Mouse (Mus musculus) MEL (cell line): ENCODE data around the gene Med9. TPM values are rescaled to one million over a fixed set of nuclear protein-coding genes. Genes with fewer than 3 reads are reported as not detected.

Experiments
- DNase-seq: peaks from one replicate; pipeline ENCODE4 v3.0.0; 2011; ENCODE audit warnings: low read depth, low spot score
- H3K27ac ChIP-seq: 2 replicates; pipeline ENCODE4 v1.5.1; 2012; ENCODE audit warnings: low read depth, mild to moderate bottlenecking, control low read depth, low read length, moderate library complexity; ENCODE audit not compliant: control insufficient read depth
- H3K27me3 ChIP-seq, 2 experiments: fragments of 150-350 bp in 1 of 2; sonication (generic) in 1 of 2; 2 replicates each; pipeline ENCODE4 v1.6.1; 2012; ENCODE audit warnings: low read length in 2 of 2, mild to moderate bottlenecking in 2 of 2, improper control_type of control experiment in 1 of 2, moderate library complexity in 1 of 2; ENCODE audit not compliant: insufficient read depth in 2 of 2, control insufficient read depth in 1 of 2
- H3K36me3 ChIP-seq, 2 experiments: 2 replicates each; pipeline ENCODE4 v1.6.1; 2012 to 2014; ENCODE audit warnings: low read length in 2 of 2, improper control_type of control experiment in 1 of 2, inconsistent platforms in 1 of 2, mild to moderate bottlenecking in 1 of 2; ENCODE audit not compliant: insufficient read depth in 2 of 2, control insufficient read depth in 1 of 2
- H3K4me1 ChIP-seq, 2 experiments: fragments of 150-350 bp in 1 of 2; sonication (generic) in 1 of 2; 2 replicates each; pipeline ENCODE4 v1.6.1; 2012; ENCODE audit warnings: low read length in 2 of 2, improper control_type of control experiment in 1 of 2, mild to moderate bottlenecking in 1 of 2; ENCODE audit not compliant: insufficient read depth in 2 of 2, control insufficient read depth in 1 of 2
- H3K4me3 ChIP-seq, 2 experiments: fragments of 150-350 bp in 1 of 2; sonication (generic) in 1 of 2; 2 replicates each; pipeline ENCODE4 v1.5.1; 2012; ENCODE audit warnings: low read depth in 2 of 2, low read length in 2 of 2, mild to moderate bottlenecking in 2 of 2, moderate library complexity in 2 of 2, control low read depth in 1 of 2, improper control_type of control experiment in 1 of 2; ENCODE audit not compliant: control insufficient read depth in 1 of 2, insufficient read depth in 1 of 2
- H3K79me2 ChIP-seq: 2 replicates; pipeline ENCODE4 v1.6.1; 2012; ENCODE audit warnings: mild to moderate bottlenecking, low read length, moderate library complexity; ENCODE audit not compliant: control insufficient read depth, poor library complexity, insufficient read depth
- H3K9ac ChIP-seq: 2 replicates; pipeline ENCODE4 v1.6.1; 2012; ENCODE audit warnings: low read depth, mild to moderate bottlenecking, control low read depth, low read length, moderate library complexity; ENCODE audit not compliant: control insufficient read depth, poor library complexity, severe bottlenecking
- H3K9me3 ChIP-seq: fragments of 150-350 bp; sonication (generic); replicated peaks from 2 replicates; pipeline ENCODE4 v1.6.1; 2012; ENCODE audit warnings: mild to moderate bottlenecking, low read length, improper control_type of control experiment, moderate library complexity; ENCODE audit not compliant: insufficient read depth
- E2F4 ChIP-seq: IDR thresholded peaks from 2 replicates; pipeline ENCODE4 v1.6.1; 2011; ENCODE audit warnings: low read depth, low read length, improper control_type of control experiment, borderline replicate concordance
- ELF1 ChIP-seq: IDR thresholded peaks from 2 replicates; pipeline ENCODE4 v1.6.1; 2014; ENCODE audit warnings: low read depth, mild to moderate bottlenecking, inconsistent platforms, low read length, improper control_type of control experiment, moderate library complexity
- EP300 ChIP-seq, 2 experiments: IDR thresholded peaks; 2 replicates each; pipeline ENCODE4 v1.6.1; 2011; ENCODE audit warnings: improper control_type of control experiment in 2 of 2, low read length in 2 of 2, low read depth in 1 of 2, mild to moderate bottlenecking in 1 of 2
- ETS1 ChIP-seq: IDR thresholded peaks from 2 replicates; pipeline ENCODE4 v1.6.1; 2012; ENCODE audit warnings: low read depth, mild to moderate bottlenecking, inconsistent platforms, low read length, improper control_type of control experiment, moderate library complexity
- GABPA ChIP-seq: IDR thresholded peaks from 2 replicates; pipeline ENCODE4 v1.6.1; 2012; ENCODE audit warnings: low read depth, mild to moderate bottlenecking, inconsistent platforms, low read length, improper control_type of control experiment, moderate library complexity
- HCFC1 ChIP-seq: IDR thresholded peaks from 2 replicates; pipeline ENCODE4 v1.6.1; 2012; ENCODE audit warnings: low read depth, mild to moderate bottlenecking, inconsistent platforms, low read length, improper control_type of control experiment, moderate library complexity
- KAT2A ChIP-seq: conservative IDR thresholded peaks from 2 replicates; pipeline ENCODE4 v1.6.1; 2012; ENCODE audit warnings: low read depth, low read length, improper control_type of control experiment, inconsistent platforms
- MAX ChIP-seq: IDR thresholded peaks from 2 replicates; pipeline ENCODE4 v1.6.1; 2011; ENCODE audit warnings: low read length, improper control_type of control experiment
- MYC ChIP-seq: IDR thresholded peaks from 2 replicates; pipeline ENCODE4 v1.6.1; 2011; ENCODE audit warnings: low read depth, mild to moderate bottlenecking, low read length, improper control_type of control experiment, moderate library complexity
- NRF1 ChIP-seq: IDR thresholded peaks from 2 replicates; pipeline ENCODE4 v1.6.1; 2014; ENCODE audit warnings: low read depth, mild to moderate bottlenecking, inconsistent platforms, low read length, improper control_type of control experiment, moderate library complexity; ENCODE audit not compliant: poor library complexity, insufficient read depth, severe bottlenecking
- POLR2AphosphoS5 ChIP-seq: IDR thresholded peaks from 2 replicates; pipeline ENCODE4 v1.6.1; 2012; ENCODE audit warnings: low read depth, borderline replicate concordance, mild to moderate bottlenecking, inconsistent platforms, low read length, moderate library complexity, mixed read lengths
- SMC3 ChIP-seq: IDR thresholded peaks from 2 replicates; pipeline ENCODE4 v1.6.1; 2011; ENCODE audit warnings: low read depth, low read length, improper control_type of control experiment
- TBP ChIP-seq: IDR thresholded peaks from 2 replicates; pipeline ENCODE4 v1.8.0; 2011; ENCODE audit warnings: low read depth, low read length, improper control_type of control experiment
- TCF12 ChIP-seq: IDR thresholded peaks from 2 replicates; pipeline ENCODE4 v1.6.1; 2014; ENCODE audit warnings: low read depth, mild to moderate bottlenecking, inconsistent platforms, low read length, improper control_type of control experiment, moderate library complexity
- UBTF ChIP-seq: IDR thresholded peaks from 2 replicates; pipeline ENCODE4 v1.6.1; 2012; ENCODE audit warnings: low read depth, mild to moderate bottlenecking, inconsistent platforms, low read length, improper control_type of control experiment, moderate library complexity, borderline replicate concordance; ENCODE audit not compliant: insufficient read depth
- USF2 ChIP-seq, 2 experiments: IDR thresholded peaks; 2 replicates each; pipeline ENCODE4 v1.6.1; 2011 to 2012; ENCODE audit warnings: improper control_type of control experiment in 2 of 2, low read length in 2 of 2, borderline replicate concordance in 1 of 2, inconsistent platforms in 1 of 2, low read depth in 1 of 2, mild to moderate bottlenecking in 1 of 2; ENCODE audit not compliant: insufficient read depth in 1 of 2
- ZC3H11A ChIP-seq: IDR thresholded peaks from 2 replicates; pipeline ENCODE4 v1.6.1; 2012; ENCODE audit warnings: low read depth, mild to moderate bottlenecking, inconsistent platforms, low read length, improper control_type of control experiment
- ZKSCAN1 ChIP-seq: IDR thresholded peaks from 2 replicates; pipeline ENCODE4 v1.6.1; 2012; ENCODE audit warnings: low read depth, mild to moderate bottlenecking, inconsistent platforms, low read length, improper control_type of control experiment, moderate library complexity
- ZMIZ1 ChIP-seq: IDR thresholded peaks from 2 replicates; pipeline ENCODE4 v1.6.1; 2012; ENCODE audit warnings: low read depth, mild to moderate bottlenecking, inconsistent platforms, low read length, improper control_type of control experiment, moderate library complexity
- ZNF384 ChIP-seq: IDR thresholded peaks from 2 replicates; pipeline ENCODE4 v1.6.1; 2012; ENCODE audit warnings: low read depth, mild to moderate bottlenecking, inconsistent platforms, low read length, improper control_type of control experiment
- polyA plus RNA-seq, 2 experiments: library from polyadenylated mRNA; stranded (reverse) in 1 of 2; unstranded in 1 of 2; fragments of >175 nt in 1 of 2; fragments of >200 nt in 1 of 2; gene quantifications; 2 replicates each; pipeline versions ENCODE4 v1.2.1 to v1.2.4; 2012; ENCODE audit warnings: low replicate concordance in 2 of 2, low read depth in 1 of 2; ENCODE audit not compliant: insufficient read length in 2 of 2, insufficient read depth in 1 of 2, missing spikeins in 1 of 2
- total RNA-seq: library from RNA; depleted of rRNA; stranded (reverse); fragments of 300-350 nt; gene quantifications from 2 replicates; pipeline ENCODE4 v1.2.3, GENCODE M21; 2012

Gene Med9
- total and polyA plus RNA-seq, 3 experiments = 46.8 to 48.4 TPM; not detected in 1

- peaks cover 0 to 6% of the 10 kb centered on the region in 2 experiments; a peak in 2 of 4 replicates for H3K4me1 ChIP-seq
Observed at GRCm38 (mm10) chr11:59902045-59902726, 45.8 kb upstream of the Med9 start.

GRCm38 (mm10) chr11:59906521-59907123 lies 41.4 kb upstream of the Med9 start:
- DNase-seq = no peak
- H3K36me3 ChIP-seq = no peaks in the 10 kb centered on the region
- H3K4me3 ChIP-seq = no peak overlapping the region
- H3K9ac ChIP-seq = no peak overlapping the region
- H3K9me3 ChIP-seq = no peaks in the 10 kb centered on the region
- H3K27me3 ChIP-seq = peaks cover 0 to 3% of the 10 kb centered on the region in 2 experiments; a peak in 1 of 4 replicates
- H3K4me1 ChIP-seq = no peaks in the 10 kb centered on the region
- H3K27ac ChIP-seq = no peak overlapping the region
- H3K79me2 ChIP-seq = no peaks in the 10 kb centered on the region
- TF ChIP-seq NRF1 = no peak
- TF ChIP-seq GABPA = no peak
- no peak for TF ChIP-seq POLR2AphosphoS5
- TF ChIP-seq USF2 (IDR thresholded peaks at IDR 0.05; ENCODE audit: borderline replicate concordance in 1 of 2, insufficient read depth in 1 of 2, low read depth in 1 of 2, low read length in 2 of 2) = no peak
- no peak for TF ChIP-seq UBTF
- TF ChIP-seq ZMIZ1 = no peak
- TF ChIP-seq TBP = no peak
- no peak for TF ChIP-seq MYC
- TF ChIP-seq ETS1 = no peak
- no peak for TF ChIP-seq MAX
- no peak for TF ChIP-seq EP300 (IDR thresholded peaks at IDR 0.05; ENCODE audit: low read depth in 1 of 2, low read length in 2 of 2)
- TF ChIP-seq KAT2A = no peak
- no peak for TF ChIP-seq HCFC1
- no peak for TF ChIP-seq ELF1
- TF ChIP-seq ZC3H11A = no peak
- no peak for TF ChIP-seq E2F4
- no peak for TF ChIP-seq ZKSCAN1
- no peak for TF ChIP-seq TCF12
- TF ChIP-seq SMC3 = no peak
- TF ChIP-seq, all 39 proteins: peak for 0

More at GRCm38 (mm10) chr11:59902045-59902726, 45.8 kb upstream of the Med9 start:
- DNase-seq = no peak
- TF ChIP-seq ZNF384 (peak; percentile 77), EP300 (IDR thresholded peaks at IDR 0.05; ENCODE audit: low read depth in 1 of 2, low read length in 2 of 2) (no peak)
- TF ChIP-seq, all 39 proteins: peak for 1
- H3K79me2 ChIP-seq = no peaks in the 10 kb centered on the region
- no peaks in the 10 kb centered on the region for H3K9me3 ChIP-seq
- H3K4me3 ChIP-seq = no peak overlapping the region
- H3K36me3 ChIP-seq = peaks cover 0 to 2% of the 10 kb centered on the region in 2 experiments; a peak in 1 of 4 replicates
- no peak overlapping the region for H3K9ac ChIP-seq
- H3K27ac ChIP-seq = no peak overlapping the region
- peaks cover 0 to under 1% of the 10 kb centered on the region in 2 experiments; a peak in 1 of 4 replicates for H3K27me3 ChIP-seq
